Mouse (Mus musculus) left cerebral cortex, adult 2 months (tissue): ENCODE results near the gene Olfr697. TPM values are rescaled to one million over a fixed set of nuclear protein-coding genes. Genes with fewer than 3 reads are reported as not detected.

ENCODE experiments used
- DNase-seq, 2 experiments: peaks; one replicate each; pipeline ENCODE4 v3.0.0; 2021 to 2022; ENCODE audit warnings: low spot score in 2 of 2, mixed read lengths in 1 of 2; ENCODE audit errors: extremely low spot score in 1 of 2
- H3K27ac ChIP-seq: fragments of 200-600 bp; 2 replicates; pipeline ENCODE4 v1.8.1; 2022
- H3K4me3 ChIP-seq: fragments of 200-600 bp; 2 replicates; pipeline ENCODE4 v1.8.1; 2022
- CTCF ChIP-seq: fragments of 200-600 bp; IDR thresholded peaks from 2 replicates; pipeline ENCODE4 v1.8.1; 2022; ENCODE audit warnings: antibody characterized with exemption, mild to moderate bottlenecking, moderate library complexity
- intact Hi-C: fragments of 180-260 bp; cut with DNase I; formaldehyde crosslinking; loops from one replicate; pipeline ENCODE4 v1.15.1; 2025
- total RNA-seq, 2 experiments: library from RNA; stranded (reverse); gene quantifications; 2 replicates each; pipeline ENCODE4 v1.2.3; 2021

The Olfr697 gene
- total RNA-seq, 2 experiments from 2014 or later, result not detected

DNA sequence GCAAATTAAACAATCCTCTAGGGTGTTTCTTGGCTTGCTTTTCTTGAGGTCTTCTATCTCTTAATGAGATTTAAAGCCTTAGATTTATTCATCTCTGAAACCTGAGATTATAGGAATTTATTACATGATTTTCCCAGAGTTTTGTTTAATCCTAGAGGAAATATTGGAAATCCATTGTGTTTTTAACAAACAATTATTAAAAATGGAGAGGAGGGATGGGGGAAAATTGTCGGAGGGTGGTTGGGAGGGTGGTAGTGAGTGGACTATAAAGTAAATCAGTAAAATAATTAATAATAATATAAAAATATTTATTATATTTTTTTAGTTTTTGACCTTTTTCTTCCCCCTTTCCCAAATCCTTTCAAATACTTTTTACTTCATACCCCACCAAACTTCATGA is 50.5 kb downstream of the Olfr697 start, which contains the start of gene Olfr694:
TSS of gene Olfr694 (minus strand) at position 101 of the 400 bp plus-strand sequence.
- no peak for DNase-seq
- TF ChIP-seq CTCF, result no peak
- intact Hi-C loops, result no loop called here
- Histone ChIP-seq H3K27ac (no peak within 1 kb of the TSS), H3K4me3 (no peak within 1 kb of the TSS)

Other genes with a start within 250 kb of the Olfr697 start
- gene Olfr693, start 61.9 kb downstream of the Olfr697 start, total RNA-seq, result not detected
- gene Olfr694, start 50.6 kb downstream of the Olfr697 start, total RNA-seq, result not detected
- gene Olfr695, start 26.0 kb downstream of the Olfr697 start, total RNA-seq, result not detected
- gene Olfr698, start 13.0 kb upstream of the Olfr697 start, total RNA-seq, result not detected
- not detected for gene Olfr699, start 50.8 kb upstream of the Olfr697 start, total RNA-seq
- gene Olfr700, start 66.4 kb upstream of the Olfr697 start, total RNA-seq, result not detected
- not detected for gene Olfr701, start 71.7 kb upstream of the Olfr697 start, total RNA-seq
- gene Olfr702, start 91.5 kb upstream of the Olfr697 start, total RNA-seq, result not detected
- gene Olfr703, start 100.9 kb upstream of the Olfr697 start, total RNA-seq, result not detected
- not detected for gene Olfr704, start 120.7 kb upstream of the Olfr697 start, total RNA-seq
- not detected for gene Olfr705, start 134.4 kb upstream of the Olfr697 start, total RNA-seq
- gene Olfr706, start 145.7 kb upstream of the Olfr697 start, total RNA-seq, result not detected
- gene Olfr707, start 158.8 kb upstream of the Olfr697 start, total RNA-seq, result not detected
- gene Olfr1532-ps1, start 165.6 kb upstream of the Olfr697 start, total RNA-seq, result not detected
- not detected for gene Olfr709-ps1, start 189.8 kb upstream of the Olfr697 start, total RNA-seq
- not detected for gene Olfr710, start 205.9 kb upstream of the Olfr697 start, total RNA-seq
- gene Olfr6, start 221.5 kb upstream of the Olfr697 start, total RNA-seq, result not detected
- not detected for gene Olfr711, start 233.0 kb upstream of the Olfr697 start, total RNA-seq